ENCODE assay signal across 11 mouse cellular contexts in the genomic region with DNA sequence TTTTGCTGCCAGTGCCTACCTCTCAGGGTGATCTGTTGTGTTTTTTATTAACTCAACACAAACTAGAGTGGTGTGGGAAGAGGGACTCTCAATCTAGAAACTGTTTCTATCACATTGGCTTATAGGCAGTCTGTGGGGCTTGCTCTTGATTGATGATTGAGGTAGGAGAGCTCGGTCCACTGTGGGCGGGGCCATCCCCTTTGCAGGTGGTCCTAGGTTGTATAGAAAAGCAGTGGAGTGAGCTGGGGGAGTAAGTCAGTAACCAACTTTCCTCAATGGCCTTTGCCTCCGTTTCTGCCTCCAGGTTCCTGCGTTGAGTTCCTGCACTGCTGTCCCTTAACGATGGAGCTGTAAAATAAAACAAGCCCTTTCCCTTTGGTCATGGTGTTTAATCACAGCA.
"Had no signal": no experiment of that assay in that cellular context is flagged by ENCODE, and none has a peak within 500 bp of the region (broad histone marks: within the 10 kb centered on the region; RNA-seq: fewer than 3 reads in every experiment).

No protein-coding gene starts in this region.

- H3K9me3 ChIP-seq: hindbrain, embryonic 13.5 days; hindbrain, embryonic 15.5 days; intestine, embryonic 15.5 days; kidney, embryonic 15.5 days; limb, embryonic 13.5 days; limb, embryonic 15.5 days; liver, embryonic 12.5 days had no signal

- H3K9ac ChIP-seq: forebrain, postnatal 0 days; hindbrain, embryonic 13.5 days; hindbrain, embryonic 15.5 days; intestine, embryonic 15.5 days; kidney, embryonic 15.5 days; limb, embryonic 13.5 days; limb, embryonic 15.5 days; liver, embryonic 12.5 days; liver, embryonic 14.5 days had no signal

- H3K27ac ChIP-seq: hindbrain, embryonic 13.5 days; hindbrain, embryonic 15.5 days; hindbrain, postnatal 0 days; intestine, embryonic 15.5 days; kidney, embryonic 15.5 days; kidney, postnatal 0 days; limb, embryonic 13.5 days; limb, embryonic 15.5 days; liver, embryonic 12.5 days; liver, embryonic 14.5 days had no signal

- H3K4me3 ChIP-seq: hindbrain, embryonic 13.5 days; intestine, embryonic 15.5 days; limb, embryonic 15.5 days; liver, embryonic 12.5 days had no signal

- H3K4me1 ChIP-seq: hindbrain, embryonic 13.5 days; hindbrain, embryonic 15.5 days; intestine, embryonic 15.5 days; limb, embryonic 15.5 days had no signal

- H3K27me3 ChIP-seq: hindbrain, embryonic 13.5 days; hindbrain, embryonic 15.5 days; intestine, embryonic 15.5 days; kidney, embryonic 15.5 days; limb, embryonic 13.5 days; limb, embryonic 15.5 days; liver, embryonic 12.5 days had no signal

- H3K36me3 ChIP-seq: hindbrain, embryonic 13.5 days; hindbrain, embryonic 15.5 days; intestine, embryonic 15.5 days; kidney, embryonic 15.5 days; limb, embryonic 13.5 days; limb, embryonic 15.5 days; liver, embryonic 12.5 days had no signal
